Mouse (Mus musculus) right cerebral cortex, postnatal 14 days (tissue): ENCODE measurements at regions not wholly inside any gene's neighbourhood (a gene's known extent, or its start where the extent isn't known, plus 50 kb on each side); places are given as distances from the start of the nearest gene placed in this dataset.
"Not testable (repeated sequence)": the region's sequence is repeated elsewhere in the genome, so short reads cannot be mapped to it uniquely, and the experiment has no call there.

ENCODE experiments used
- DNase-seq: peaks from one replicate; pipeline ENCODE4 v3.0.0; 2022

GRCm38 (mm10) chr12:20292368-20292767 lies 338.1 kb downstream of the Gm21863 start:
- DNase-seq: not testable (repeated sequence)

- DNase-seq: peak; percentile 2
Observed at GRCm38 (mm10) chr12:20311951-20312849, 357.9 kb downstream of the Gm21863 start.
